Mouse (Mus musculus) kidney, adult 8-10 months (tissue): Measurements from ENCODE around the gene Syngr1.
A peak's percentile ranks its signal among the peaks of the same experiment; 100 is the strongest.

Experiments
- DNase-seq, 2 experiments: peaks; one replicate each; pipeline ENCODE4 v3.0.0; 2022

The Syngr1 gene

DNA sequence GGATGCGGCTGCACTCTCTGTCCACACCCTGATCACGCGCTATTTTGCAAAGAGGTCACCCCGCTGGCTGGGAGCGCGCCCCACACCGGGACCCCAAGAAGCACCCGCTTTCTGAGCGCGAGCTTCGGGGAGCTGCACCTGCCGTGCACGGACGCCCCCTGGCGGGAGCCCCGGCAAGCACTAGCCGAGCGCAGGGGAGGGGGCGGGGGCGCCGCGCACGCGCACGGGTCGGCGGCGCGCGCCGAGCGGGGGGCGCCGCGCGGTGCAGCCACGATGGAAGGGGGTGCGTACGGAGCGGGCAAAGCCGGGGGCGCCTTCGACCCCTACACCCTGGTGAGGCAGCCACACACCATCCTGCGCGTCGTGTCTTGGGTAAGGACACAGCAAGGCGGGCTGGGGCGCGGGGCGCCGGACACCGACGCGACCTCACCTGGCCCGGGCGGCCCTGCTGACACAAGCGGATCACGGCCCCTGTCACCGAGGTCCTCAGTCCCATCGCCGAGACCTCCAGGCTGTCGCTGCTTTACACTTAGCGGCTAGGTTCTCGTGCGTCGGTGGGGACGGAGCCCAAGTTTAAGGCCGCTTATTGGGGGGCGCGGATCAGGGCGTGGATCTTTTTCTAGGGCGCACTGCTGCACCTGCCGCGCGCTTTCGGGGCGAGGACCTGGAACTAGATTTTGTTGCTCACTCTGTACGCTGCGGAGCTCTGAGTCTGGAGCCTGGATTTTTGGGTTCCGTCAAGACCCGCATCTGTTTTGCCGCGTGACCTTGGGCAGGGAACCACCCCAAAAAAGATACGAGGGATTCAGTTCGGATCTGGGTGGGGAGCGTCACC lies at the start of gene Syngr1, which contains the start of gene Rpl3:
TSS of gene Syngr1 (plus strand) at position 214 of the 835 bp plus-strand sequence.
TSS of gene Rpl3 (minus strand) at position 748 of the 835 bp plus-strand sequence.
- DNase-seq, result peak; percentile 59 to 70

DNA sequence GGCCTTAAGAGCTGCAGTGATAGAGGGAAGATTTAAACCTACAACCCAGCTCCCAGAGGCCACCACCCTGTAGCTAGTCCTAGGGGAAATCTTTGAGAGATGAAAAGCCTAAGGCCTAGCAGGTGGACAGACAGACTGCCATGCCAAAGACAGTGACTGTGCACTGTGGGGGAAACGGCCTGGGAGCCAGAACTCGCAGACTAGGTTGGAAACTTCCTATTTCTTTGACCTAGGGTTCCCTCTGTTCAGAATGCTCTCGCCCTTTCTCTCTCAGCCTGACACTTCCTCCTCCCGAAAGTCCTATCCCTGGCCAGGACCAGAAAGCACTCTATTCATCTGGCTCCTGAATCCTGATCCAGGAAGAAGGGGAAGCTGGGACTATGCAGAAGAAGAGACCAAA lies 49.0 kb upstream of the Syngr1 start:
- no peak for DNase-seq

GRCm38 (mm10) chr15:80044249-80044648 lies 46.9 kb upstream of the Syngr1 start:
- no peak for DNase-seq

- no peak for DNase-seq
These were observed 45.4 kb upstream of the Syngr1 start for GRCm38 (mm10) chr15:80045749-80046148.

DNA sequence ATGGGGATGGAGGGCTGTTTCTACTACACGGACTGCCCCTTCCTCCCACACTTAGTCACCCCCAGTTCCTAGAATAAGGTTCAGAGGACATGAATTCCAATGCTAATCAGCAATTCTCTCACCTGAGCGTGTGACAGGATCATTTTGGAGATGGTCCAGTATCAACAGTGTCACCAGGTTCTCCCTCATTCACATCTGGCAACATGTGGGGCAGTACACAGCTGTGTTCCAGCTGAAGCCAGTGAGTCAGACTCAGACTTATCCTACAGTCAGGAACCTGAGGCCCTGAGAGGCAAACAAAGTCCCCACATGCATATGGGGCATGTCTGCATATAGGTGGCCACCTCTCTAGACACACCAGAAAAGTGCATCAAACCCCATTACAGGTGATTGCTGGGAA lies 43.9 kb upstream of the Syngr1 start:
- no peak for DNase-seq

DNA sequence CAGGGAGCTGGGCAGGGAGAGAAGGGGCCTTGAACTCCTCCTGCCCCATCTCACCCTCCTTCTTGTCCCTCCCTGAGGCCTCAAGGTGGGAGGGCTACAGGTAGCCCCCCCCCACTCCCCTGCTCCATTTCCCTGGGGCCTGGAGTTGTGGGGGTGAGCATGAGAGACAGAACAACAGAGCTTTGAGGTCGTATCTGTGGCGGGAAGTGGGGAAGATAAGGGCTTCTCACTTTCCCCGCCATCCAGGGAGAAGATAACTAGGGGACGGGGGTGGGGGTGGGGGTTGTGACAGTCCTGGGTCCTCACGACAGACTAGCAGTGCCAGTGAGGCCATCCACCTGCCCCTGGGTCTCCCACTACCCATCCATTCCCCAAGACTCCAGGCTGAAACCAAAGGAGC lies 43.2 kb upstream of the Syngr1 start:
- no peak for DNase-seq

- peak; percentile 39 to 53 for DNase-seq
These were observed 41.0 kb upstream of the Syngr1 start for GRCm38 (mm10) chr15:80050093-80050492.

DNA sequence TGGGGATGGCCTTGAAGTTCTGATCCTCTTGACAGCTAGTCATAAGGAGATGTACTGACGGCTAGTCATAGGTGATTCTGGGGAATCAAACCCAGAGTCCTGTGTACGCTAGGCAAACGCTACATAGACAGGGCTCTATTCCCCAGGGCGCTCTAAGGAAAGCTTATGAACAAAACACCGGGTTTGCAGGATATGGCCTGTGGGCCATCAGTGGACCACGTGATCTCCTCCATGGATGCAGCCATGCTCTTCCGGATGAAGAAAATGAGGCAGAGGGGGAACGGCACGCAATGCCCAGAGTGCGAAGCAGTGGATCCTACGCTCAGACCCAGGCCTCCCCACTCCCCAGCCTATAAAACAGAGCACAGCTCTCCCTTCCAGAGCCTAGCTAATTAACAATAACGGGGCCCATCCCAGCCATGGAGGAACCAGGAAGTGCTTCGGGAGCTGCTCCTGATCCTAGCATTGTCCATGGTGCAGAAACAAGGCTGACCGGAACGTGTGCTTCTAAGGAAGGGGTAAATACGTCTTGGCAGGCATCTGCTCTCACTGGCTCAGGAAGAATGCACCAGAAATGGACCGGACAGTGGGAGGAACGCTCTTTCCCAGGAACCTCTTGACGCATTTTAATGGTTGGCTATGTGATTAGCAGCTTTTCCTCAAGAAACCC lies 39.9 kb upstream of the Syngr1 start:
- peak in 1 of 2 experiments; percentile 23 for DNase-seq

DNA sequence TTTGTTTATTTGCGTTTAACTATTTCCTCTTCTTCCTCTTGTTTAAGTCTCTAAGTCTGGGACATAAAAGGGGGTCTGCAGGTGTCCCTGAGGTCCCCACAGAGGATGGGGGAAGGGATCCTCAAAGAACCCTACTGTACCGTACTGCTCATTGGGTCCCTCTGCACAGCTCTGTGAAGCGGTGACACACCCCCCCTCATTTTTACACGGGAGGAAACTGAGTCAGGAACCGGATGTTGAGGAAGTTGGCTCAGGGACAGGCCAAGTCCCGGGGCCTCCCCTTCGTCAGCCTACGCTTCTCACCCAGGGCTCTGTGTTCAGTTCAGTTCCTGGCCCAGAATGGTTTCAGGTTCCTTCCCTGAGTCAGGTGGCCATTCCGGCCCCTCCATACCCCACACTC lies 39.4 kb upstream of the Syngr1 start:
- DNase-seq, result no peak

- no peak for DNase-seq
These were observed 37.6 kb upstream of the Syngr1 start for GRCm38 (mm10) chr15:80053381-80054033.

DNA sequence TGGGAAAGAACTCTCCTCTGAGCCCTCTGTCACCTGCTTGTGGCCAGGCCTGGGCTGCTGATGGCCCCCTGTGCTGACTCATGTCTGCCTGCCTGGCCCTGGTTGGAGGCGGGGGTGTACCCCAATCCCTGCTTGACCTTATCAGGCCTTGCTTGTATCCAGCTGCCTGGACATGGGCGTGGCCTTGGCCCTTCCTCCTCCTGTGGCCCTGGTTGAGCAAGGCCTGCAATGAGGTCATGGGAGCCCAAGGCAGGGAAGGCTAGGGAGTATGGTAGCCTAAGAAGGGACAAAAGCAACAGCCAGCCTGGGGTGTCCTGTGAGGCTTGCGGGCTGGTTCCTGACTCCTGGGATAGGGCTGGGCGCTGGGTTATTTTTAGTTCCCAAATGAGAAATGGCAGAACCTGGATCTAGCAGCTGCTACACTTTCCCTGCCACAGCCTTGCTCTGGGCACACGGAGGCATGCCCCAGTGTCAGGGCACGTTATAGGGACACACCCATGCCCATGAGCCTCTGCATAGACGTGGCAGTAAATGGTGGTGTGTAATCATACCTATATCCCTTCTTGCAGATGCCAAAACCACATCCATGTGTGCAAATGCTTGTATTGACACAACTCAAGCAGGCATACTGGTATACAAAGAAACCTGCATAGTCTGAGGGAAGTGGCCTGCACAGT lies 37.0 kb upstream of the Syngr1 start:
- DNase-seq, result peak in 1 of 2 experiments; percentile 26

GRCm38 (mm10) chr15:80058151-80058550 lies 33.0 kb upstream of the Syngr1 start:
- no peak for DNase-seq

GRCm38 (mm10) chr15:80059606-80060005 lies 31.5 kb upstream of the Syngr1 start:
- peak; percentile 69 to 81 for DNase-seq

GRCm38 (mm10) chr15:80060356-80061070 lies 30.6 kb upstream of the Syngr1 start:
- DNase-seq, result peak in 1 of 2 experiments; percentile 42

DNA sequence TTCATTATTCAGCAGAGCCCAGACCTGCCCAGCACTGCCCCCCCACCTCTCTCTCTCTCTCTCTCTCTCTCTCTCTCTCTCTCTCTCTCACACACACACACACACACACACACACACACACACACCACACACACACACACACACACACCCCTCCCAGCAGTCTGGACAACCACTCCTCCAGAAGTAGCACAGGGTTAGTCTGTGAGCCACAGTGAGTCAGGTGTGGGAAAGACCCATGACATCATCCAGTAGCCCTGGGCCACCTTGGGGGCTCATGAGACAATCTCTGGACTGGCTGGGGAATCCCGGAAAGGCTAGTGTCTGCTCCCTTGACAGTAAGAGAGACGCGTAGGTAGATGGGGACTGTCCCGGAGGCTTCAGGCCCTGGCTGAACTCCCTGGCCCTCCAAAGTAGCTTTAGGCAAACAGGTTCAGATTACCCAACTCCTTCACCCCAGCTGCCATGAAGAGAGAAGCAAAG lies 30.0 kb upstream of the Syngr1 start:
- no peak for DNase-seq

DNA sequence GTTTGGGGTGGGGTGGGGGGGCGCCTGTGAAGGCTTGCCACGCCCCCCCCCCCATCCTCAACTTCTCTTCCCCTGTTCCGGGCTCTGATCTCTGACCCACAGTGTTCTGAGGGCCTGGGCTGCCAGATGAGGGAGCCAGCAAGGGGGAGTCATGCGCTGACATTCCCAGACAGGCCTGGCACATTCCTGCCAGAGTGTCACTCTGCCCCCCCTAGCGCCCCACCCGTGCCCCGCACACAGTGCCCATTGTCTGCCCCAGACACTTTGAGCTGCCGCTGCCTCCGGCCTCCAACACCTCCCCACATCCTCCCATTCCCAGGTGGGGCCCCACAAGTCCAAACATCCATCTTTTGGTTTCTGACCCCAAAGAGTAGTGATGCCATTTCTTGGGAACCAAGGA lies 28.8 kb upstream of the Syngr1 start:
- no peak for DNase-seq

DNA sequence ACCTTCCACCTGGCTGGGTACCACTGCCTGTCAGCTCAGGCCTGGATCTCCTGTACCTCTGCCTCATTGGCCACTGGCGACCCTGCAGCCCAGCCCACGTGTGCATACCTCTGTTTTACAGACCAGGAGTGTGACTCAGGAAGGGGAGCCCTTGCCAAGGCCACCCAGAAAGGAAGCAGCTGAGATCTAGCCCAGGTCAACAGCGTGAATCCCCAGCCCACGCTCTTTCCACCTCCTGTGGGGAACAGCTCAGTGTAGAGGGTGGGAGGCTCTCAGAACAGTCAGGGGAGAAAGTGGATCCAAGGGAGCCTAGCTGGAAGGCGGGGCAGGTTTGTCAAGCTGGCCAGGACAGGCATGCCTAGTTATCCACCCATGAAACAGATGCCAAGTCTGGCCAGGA lies 28.3 kb upstream of the Syngr1 start:
- no peak for DNase-seq

DNA sequence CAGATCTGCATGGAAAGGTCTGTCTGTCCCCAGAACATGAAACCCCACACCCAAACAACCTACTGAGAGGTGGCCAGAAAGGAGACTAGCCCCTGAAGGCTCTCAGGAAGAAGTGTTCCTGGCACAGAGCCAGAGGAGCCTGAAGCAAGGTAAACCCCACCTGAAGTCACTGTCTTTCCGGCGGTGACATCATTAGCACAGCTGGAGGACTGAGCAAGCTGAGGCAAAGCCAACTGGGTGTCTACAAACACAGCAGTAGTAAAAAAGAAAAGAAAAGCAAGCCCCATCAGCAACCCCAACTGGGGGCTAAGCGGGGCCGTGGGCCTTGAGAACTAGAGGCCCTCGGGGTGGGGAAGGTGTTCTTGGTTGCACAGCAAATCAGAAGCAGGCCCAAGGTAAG lies 26.2 kb upstream of the Syngr1 start:
- no peak for DNase-seq

DNA sequence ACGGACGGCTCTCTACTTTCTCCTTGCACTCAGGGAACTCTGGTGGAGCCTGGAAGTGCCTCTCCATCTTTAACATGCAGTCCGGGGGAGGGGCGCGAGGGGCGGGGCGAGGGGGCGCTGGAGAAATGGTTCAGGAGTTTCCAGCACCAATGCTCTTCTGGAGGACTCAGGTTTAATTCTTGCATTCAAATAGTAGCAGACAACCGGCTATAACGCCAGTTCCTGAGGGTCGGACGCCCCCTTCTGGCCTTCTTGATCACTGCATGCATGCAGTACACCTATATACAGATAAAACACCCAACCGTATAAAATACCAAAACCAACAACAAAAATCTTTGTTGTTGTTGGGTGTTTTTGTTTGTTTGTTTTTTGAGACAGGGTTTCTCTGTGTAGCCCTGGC lies 25.7 kb upstream of the Syngr1 start:
- DNase-seq, result peak in 1 of 2 experiments; percentile 63

- DNase-seq, result peak in 1 of 2 experiments; percentile 35
These were observed 24.6 kb upstream of the Syngr1 start for GRCm38 (mm10) chr15:80066538-80066937.

DNA sequence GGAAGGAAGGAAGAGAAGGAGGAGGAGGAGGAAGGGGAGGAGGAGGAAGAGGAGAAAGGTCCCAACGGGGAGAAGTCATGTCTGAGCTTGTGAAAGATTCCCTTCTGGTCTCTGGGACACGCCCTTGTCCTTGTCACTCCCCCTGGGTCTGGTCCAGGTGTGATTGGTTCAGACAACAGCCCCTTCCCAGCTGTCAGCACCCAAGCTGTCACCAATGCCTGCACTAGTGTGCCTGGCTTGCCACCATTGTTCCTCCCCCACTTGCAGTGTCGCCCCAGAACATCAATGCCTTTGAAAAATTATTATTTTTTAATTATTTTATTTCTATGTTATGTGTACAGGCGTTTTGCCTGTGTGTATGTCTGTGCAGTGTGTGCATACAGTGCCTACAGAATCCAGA lies 22.0 kb upstream of the Syngr1 start:
- DNase-seq, result no peak

- DNase-seq, result no peak
These were observed 21.0 kb upstream of the Syngr1 start for GRCm38 (mm10) chr15:80070095-80070644.
